ENCODE assay signal across 18 mouse cellular contexts in the genomic region with DNA sequence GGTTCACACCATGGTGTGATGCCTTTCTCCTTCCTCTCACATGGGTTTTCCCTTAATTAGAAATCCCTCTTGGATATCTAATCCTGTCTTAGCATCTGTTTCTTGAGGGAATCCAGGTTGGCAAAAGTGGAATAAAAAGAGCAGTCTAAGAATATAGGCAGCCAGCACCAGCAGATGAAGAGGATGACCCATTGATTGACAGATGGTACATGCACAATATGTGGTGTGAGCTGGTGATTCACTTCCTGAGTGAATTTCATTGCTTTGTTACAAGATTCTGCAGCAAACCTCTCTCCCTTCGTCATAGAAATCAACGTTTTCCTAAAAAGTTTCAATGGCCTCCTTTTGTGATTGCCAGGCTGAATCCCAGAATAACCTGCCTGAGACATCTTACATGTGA.
DNase-seq lines count a peak whose midpoint lies in the region; ATAC-seq lines count a peak whose summit lies in the region.
"Had no signal": no experiment of that assay in that cellular context is flagged by ENCODE, and none has a peak within 500 bp of the region (broad histone marks: within the 10 kb centered on the region; RNA-seq: fewer than 3 reads in every experiment).

No protein-coding gene starts in this region.

- no peak for DNase-seq in frontal cortex, postnatal 14 days (ENCODE audit: low spot score in 2 of 2)
- DNase-seq in right cerebral cortex, adult 2 months (ENCODE audit: low spot score in 2 of 2), result peak; percentile 7 to 13
- DNase-seq in right cerebral cortex, postnatal 10 days (ENCODE audit: low spot score in 2 of 2), result no peak
- DNase-seq in cerebellum, postnatal 14 days, result no peak
- DNase-seq: adrenal gland, adult 8-10 months; adrenal gland, postnatal 14 days; adrenal gland, postnatal 36 days; B cell, adult 2 months; cerebellum, adult 11-12 months; cerebellum, adult 9-10 months; cerebellum, postnatal 36 days; embryo, embryonic 11 days had no signal

- ATAC-seq in frontal cortex, adult (ENCODE audit: low TSS enrichment), result peak; percentile 88
- ATAC-seq: activated CD4-positive, CD25-positive, alpha-beta regulatory T cell, adult 4 months; CD4-positive, CD25-positive, alpha-beta regulatory T cell, adult 4 months; forebrain, embryonic 14.5 days; forebrain, embryonic 16.5 days; Patski had no signal

Comparison
In these comparisons a context has a peak if more than half of its experiments do, and no peak if none do; other contexts are left out.
1. DNase-seq: peak in right cerebral cortex, adult 2 months (2 of 2); none in frontal cortex, postnatal 14 days (0 of 2), right cerebral cortex, postnatal 10 days (0 of 2) and cerebellum, postnatal 14 days (0 of 2).